Mouse (Mus musculus) cerebellum, adult 2 months (tissue): ENCODE results near the gene Cacnb1. TPM values are rescaled to one million over a fixed set of nuclear protein-coding genes. Genes with fewer than 3 reads are reported as not detected.

Experiments
- DNase-seq, 2 experiments: peaks; one replicate each; pipeline ENCODE4 v3.0.0; 2021
- H3K27ac ChIP-seq: fragments of 200-500 bp; 2 replicates; pipeline ENCODE4 v1.5.1; 2012; ENCODE audit warnings: low read length, control low read depth, inconsistent platforms; ENCODE audit not compliant: insufficient read depth
- H3K27me3 ChIP-seq: fragments of 200-500 bp; 2 replicates; pipeline ENCODE4 v1.6.1; 2012; ENCODE audit warnings: inconsistent platforms, mild to moderate bottlenecking, low read length, moderate library complexity; ENCODE audit not compliant: control insufficient read depth, insufficient read depth
- H3K4me1 ChIP-seq: fragments of 200-500 bp; 2 replicates; pipeline ENCODE4 v1.6.1; 2011; ENCODE audit warnings: low read length; ENCODE audit not compliant: control insufficient read depth, insufficient read depth
- H3K4me3 ChIP-seq: fragments of 200-500 bp; replicated peaks from 2 replicates; pipeline ENCODE3; 2011; ENCODE audit warnings: mild to moderate bottlenecking, low read depth, low read length, control low read depth; ENCODE audit not compliant: insufficient read depth
- CTCF ChIP-seq: fragments of 200-500 bp; IDR thresholded peaks from 2 replicates; pipeline ENCODE4 v1.5.1; 2011; ENCODE audit warnings: low read depth, mild to moderate bottlenecking, control low read depth, low read length, moderate library complexity, borderline replicate concordance; ENCODE audit not compliant: insufficient read depth
- POLR2A ChIP-seq: fragments of 200-500 bp; IDR thresholded peaks from 2 replicates; pipeline ENCODE4 v1.6.1; 2011; ENCODE audit warnings: low read length, control low read depth, borderline replicate concordance; ENCODE audit not compliant: insufficient read depth
- WGBS: fragments of 180-500 bp; shearing (Covaris S2); methylation state at CpG from one replicate; pipeline ENCODE4 v1.1.7; 2018; 5-methylcytosine and 5-hydroxymethylcytosine counted together
- polyA plus RNA-seq: library from polyadenylated mRNA; depleted of rRNA; stranded (reverse); fragments of >200 nt; gene quantifications from 2 replicates; pipeline ENCODE4 v1.2.3, GENCODE M21; 2012

Gene Cacnb1
- polyA plus RNA-seq, 1 experiment: 37.5 TPM

GRCm38 (mm10) chr11:98003171-98003671 lies 19.6 kb downstream of the Cacnb1 start:
- no peaks in the 10 kb centered on the region for H3K27me3 ChIP-seq
- peak in 1 of 2 experiments; percentile 21 for DNase-seq
- TF ChIP-seq POLR2A: no peak
- WGBS: 67% methylated on average over 17 of the region's 17 CpGs
- no peak overlapping the region for H3K27ac ChIP-seq
- H3K4me3 ChIP-seq: no peak overlapping the region
- H3K4me1 ChIP-seq: peaks cover 6% of the 10 kb centered on the region

DNA sequence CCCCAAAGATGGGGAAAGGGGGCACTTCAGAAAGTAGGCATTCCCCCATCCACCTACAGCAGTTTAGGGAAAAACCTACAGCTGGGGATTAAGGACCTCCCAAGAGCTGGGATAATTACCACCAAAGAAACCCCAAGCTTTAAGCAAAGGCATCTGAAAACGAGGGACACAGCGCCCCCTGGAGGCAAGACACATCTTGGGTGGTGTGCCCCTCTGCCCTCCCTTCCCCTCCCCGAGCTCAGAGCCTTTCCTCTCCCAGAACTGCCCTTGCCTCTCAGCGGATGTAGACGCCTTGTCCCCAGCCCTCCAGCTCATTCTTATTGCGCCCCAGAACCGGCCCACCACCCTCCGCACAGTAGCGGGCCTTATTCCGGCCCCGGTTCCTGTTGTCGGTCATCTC lies 20.2 kb downstream of the Cacnb1 start:
- no peaks in the 10 kb centered on the region for H3K27me3 ChIP-seq
- no peak overlapping the region for H3K4me3 ChIP-seq
- H3K4me1 ChIP-seq: peaks cover 6% of the 10 kb centered on the region
- DNase-seq: peak; percentile 61 to 77
- no peak overlapping the region for H3K27ac ChIP-seq
- peak; percentile 86 for TF ChIP-seq CTCF
- TF ChIP-seq POLR2A: no peak
- 30% methylated on average over 12 of the region's 12 CpGs for WGBS

DNA sequence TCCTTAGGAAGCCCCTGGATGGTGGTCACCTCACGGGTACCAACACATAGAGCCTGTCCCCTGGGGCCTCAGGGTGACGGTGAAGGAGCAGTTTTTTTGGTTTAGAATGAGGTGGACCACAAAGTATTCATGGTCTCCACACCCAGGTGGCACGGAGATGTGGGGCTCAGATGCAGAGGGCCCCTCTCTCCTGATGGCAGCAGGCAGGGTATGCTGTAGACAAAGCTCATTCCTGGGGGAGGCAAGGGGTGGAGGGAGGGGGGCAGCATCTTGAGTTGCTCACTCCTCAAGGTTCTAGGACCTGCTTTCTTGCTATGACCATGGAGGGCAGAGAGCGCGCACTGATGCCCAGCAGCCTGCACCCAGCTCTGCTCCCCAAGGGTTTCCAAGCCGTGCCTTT lies 20.8 kb downstream of the Cacnb1 start:
- TF ChIP-seq POLR2A: no peak
- no peak for TF ChIP-seq CTCF
- 73% methylated on average over 6 of the region's 6 CpGs for WGBS
- Histone ChIP-seq H3K4me1 (peaks cover 6% of the 10 kb centered on the region), H3K27ac (no peak overlapping the region), H3K4me3 (no peak overlapping the region), H3K27me3 (no peaks in the 10 kb centered on the region)
- no peak for DNase-seq

GRCm38 (mm10) chr11:98001351-98001824 lies 21.4 kb downstream of the Cacnb1 start:
- WGBS: 42% methylated on average over 11 of the region's 11 CpGs
- Histone ChIP-seq H3K4me1 (peaks cover 6% of the 10 kb centered on the region), H3K27ac (no peak overlapping the region), H3K4me3 (no peak overlapping the region), H3K27me3 (no peaks in the 10 kb centered on the region)
- no peak for DNase-seq
- no peak for TF ChIP-seq POLR2A
- no peak for TF ChIP-seq CTCF

GRCm38 (mm10) chr11:98000378-98001140 lies 22.3 kb downstream of the Cacnb1 start:
- Histone ChIP-seq H3K4me1 (peaks cover 3% of the 10 kb centered on the region), H3K27ac (no peak overlapping the region), H3K4me3 (no peak overlapping the region), H3K27me3 (no peaks in the 10 kb centered on the region)
- TF ChIP-seq POLR2A (no peak), CTCF (no peak)
- 44% methylated on average over 7 of the region's 7 CpGs for WGBS
- no peak for DNase-seq

GRCm38 (mm10) chr11:97999748-98000147 lies 23.1 kb downstream of the Cacnb1 start:
- DNase-seq: no peak
- Histone ChIP-seq H3K27ac (no peak overlapping the region), H3K4me1 (no peaks in the 10 kb centered on the region; the same call in 1 of the 2 replicates), H3K4me3 (no peak overlapping the region), H3K27me3 (no peaks in the 10 kb centered on the region)
- WGBS: 21% methylated on average over 5 of the region's 5 CpGs
- TF ChIP-seq CTCF (no peak), POLR2A (no peak)

DNA sequence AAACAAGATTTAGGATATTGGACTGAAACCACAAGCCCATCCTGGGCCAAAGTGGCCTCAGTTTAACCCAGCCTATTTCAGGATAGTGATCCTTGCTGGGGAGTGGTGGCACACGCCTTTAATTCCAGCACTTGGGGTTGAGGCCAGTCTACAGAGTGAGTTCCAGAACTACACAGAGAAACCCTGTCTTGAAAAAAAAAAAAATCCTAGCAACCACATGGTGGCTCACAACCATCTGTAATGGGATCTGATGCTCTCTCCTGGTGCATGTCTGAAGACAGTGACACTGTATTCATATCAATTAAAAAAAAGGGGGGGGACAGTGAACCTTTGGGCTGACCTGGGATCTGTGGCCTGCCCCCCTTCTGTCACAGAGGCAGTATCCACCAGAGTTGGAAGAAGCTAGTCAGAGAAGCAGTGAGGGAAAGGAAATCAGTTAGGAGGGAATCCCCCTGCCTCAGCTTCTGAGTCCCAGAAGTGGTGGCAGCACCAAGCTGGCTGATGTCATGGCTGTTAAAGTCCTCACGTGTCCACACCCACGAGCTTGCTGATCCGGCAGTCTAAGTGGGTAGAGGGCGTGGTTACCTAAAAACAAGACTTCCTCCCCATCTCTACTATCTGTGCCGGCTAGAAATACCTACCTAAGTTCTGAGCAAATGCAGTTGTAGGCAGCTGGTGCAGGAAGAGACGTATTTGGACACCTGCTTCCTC lies 23.8 kb downstream of the Cacnb1 start:
- WGBS: 63% methylated on average over 7 of the region's 7 CpGs
- Histone ChIP-seq H3K27ac (no peak overlapping the region), H3K4me3 (no peak overlapping the region), H3K4me1 (no peaks in the 10 kb centered on the region; the same call in 1 of the 2 replicates), H3K27me3 (no peaks in the 10 kb centered on the region)
- no peak for TF ChIP-seq CTCF
- no peak for TF ChIP-seq POLR2A
- no peak for DNase-seq

- TF ChIP-seq POLR2A (no peak), CTCF (no peak)
Measured at GRCm38 (mm10) chr11:97998074-97998793, 24.6 kb downstream of the Cacnb1 start.

More at GRCm38 (mm10) chr11:97998074-97998793, 24.6 kb downstream of the Cacnb1 start:
- no peak overlapping the region for H3K4me3 ChIP-seq
- no peaks in the 10 kb centered on the region; the same call in 1 of the 2 replicates for H3K4me1 ChIP-seq
- no peak overlapping the region for H3K27ac ChIP-seq
- DNase-seq: no peak
- no peaks in the 10 kb centered on the region for H3K27me3 ChIP-seq
- WGBS: 80% methylated on average over 11 of the region's 11 CpGs
